Mouse (Mus musculus) spleen, postnatal 14 days (tissue): ENCODE measurements around the gene Gspt2.
"Not testable (repeated sequence)": the region's sequence is repeated elsewhere in the genome, so short reads cannot be mapped to it uniquely, and the experiment has no call there.

Experiments
- DNase-seq, 2 experiments: peaks; one replicate each; pipeline ENCODE4 v3.0.0; 2021 to 2022; ENCODE audit warnings: low spot score in 2 of 2

Gene Gspt2

GRCm38 (mm10) chrX:94635961-94636563, at the start of gene Gspt2:
TSS of gene Gspt2 (plus strand) at chrX:94636069.
- DNase-seq = no peak

DNA sequence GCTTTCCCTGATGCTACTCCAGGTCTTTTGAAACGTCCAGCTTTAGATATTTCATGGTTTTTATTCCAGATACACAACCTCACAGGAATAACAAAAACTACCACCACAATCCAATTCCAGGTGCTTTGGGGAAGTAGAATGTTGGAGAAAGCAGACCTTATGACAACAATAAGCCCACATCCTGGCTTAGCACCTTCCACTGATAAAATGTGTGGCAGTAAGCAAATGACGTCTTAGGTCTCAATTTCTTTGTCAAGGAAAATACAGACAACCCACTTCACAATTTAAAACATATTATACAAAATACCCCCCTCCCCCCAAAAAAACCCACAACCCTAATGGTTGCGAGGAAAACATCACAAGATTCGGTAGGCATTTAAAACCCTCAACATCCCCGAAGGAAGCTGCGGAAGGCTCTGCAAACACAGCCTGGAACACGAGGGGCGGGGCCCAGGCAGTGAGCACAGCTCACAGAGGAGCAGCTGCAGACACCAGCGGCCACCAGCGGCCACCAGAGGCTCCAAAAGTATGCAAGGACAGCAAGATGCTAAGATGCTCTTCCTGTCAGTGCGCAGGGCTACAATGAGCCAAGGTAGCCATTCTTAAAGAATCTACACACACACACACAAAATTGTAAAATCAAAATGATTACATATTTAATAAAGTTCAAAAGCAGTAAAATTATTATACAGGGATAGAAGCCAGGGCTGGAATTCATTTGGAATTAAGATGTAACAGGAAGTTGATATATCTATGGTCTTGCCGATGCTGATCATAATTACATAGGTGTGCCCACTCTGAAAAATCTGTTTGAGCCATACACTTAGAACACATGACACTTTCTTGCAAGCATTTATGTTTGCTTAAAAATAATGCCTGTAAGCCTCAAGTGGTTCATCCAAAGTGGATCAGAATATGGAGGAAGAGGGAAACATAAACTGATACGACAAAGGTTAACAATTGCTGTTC, 10.8 kb upstream of the Gspt2 start:
- no peak for DNase-seq

- no peak for DNase-seq
Observed at GRCm38 (mm10) chrX:94636911-94637310, 1.0 kb downstream of the Gspt2 start.

GRCm38 (mm10) chrX:94648541-94648940, 12.7 kb downstream of the Gspt2 start:
- no peak for DNase-seq

DNA sequence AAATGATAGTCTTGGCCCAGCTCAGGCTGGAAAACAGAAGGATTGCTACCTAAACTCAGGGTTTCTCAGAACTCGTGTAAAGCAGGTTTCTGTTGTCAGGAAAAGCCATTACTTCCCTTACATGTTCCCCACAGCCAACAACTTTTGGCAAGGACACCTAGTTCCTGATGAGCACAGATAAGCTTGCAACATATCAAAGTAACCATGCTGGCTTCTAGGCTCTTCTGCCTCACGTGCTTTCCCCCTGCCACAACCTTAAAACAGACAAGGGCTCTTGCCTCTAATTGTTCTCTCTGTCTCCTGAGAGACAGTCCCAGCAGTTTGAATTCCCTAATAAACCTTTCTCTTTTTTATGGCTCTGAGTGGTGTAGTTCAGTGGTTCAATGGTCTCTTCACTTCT, 21.9 kb downstream of the Gspt2 start:
- DNase-seq = no peak

GRCm38 (mm10) chrX:94670814-94671213, 34.9 kb downstream of the Gspt2 start:
- no peak for DNase-seq

DNA sequence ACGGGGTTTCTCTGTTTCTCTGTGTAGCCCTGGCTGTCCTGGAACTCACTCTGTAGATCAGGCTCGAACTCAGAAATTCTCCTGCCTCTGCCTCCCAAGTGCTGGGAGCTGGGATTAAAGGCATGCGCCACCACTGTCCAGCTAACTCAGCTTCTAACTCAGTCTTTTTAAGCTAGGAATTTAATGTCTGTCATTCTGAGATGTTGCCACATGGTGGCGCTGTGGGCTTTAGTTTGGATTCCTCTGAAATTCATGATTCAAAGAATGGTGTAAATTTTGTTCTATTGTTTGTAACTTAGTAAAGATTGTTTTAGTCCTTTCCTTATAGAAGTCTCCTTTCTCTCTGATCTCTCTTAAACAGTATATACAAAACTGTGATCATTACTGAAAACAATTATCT, 39.1 kb downstream of the Gspt2 start:
- peak in 1 of 2 experiments; percentile 6 for DNase-seq

DNA sequence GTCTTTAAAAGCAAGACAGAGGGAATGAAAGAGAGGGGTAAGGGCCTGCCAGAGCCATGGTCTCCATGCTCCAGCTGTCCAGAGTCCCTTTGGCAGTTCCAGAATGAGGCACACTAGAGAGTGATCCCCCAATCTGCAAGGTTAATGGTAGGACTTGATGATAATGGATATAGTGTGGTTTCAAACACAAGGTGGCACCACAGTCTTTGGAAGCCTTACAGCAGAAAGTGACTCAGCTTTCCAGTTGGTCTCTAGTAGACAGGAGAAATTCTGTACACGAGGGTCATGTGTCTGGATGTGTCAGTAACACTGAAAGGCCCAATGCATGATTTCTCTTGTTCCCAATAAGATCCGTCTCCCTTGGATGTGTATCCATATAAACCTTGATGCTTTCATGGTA, 45.7 kb downstream of the Gspt2 start:
- not testable (repeated sequence) for DNase-seq

- not testable (repeated sequence) for DNase-seq
Observed at GRCm38 (mm10) chrX:94689593-94689992, 53.7 kb downstream of the Gspt2 start.
